Mouse (Mus musculus): Measurements from ENCODE around the gene Bcan. TPM values are rescaled to one million over a fixed set of nuclear protein-coding genes. Genes with fewer than 3 reads are reported as not detected.

The Bcan gene
- 0.06 and 0.08 TPM in 2 replicates for polyA plus RNA-seq (2012; rRNA removed; ENCODE audit: low replicate concordance)

GRCm38 (mm10) chr3:88000181-88000580 is at the start of gene Bcan:
TSS of gene Bcan (minus strand) at chr3:88000230.

GRCm38 (mm10) chr3:88042661-88043421 is 42.8 kb upstream of the Bcan start, which contains the start of gene Gpatch4:
TSS of gene Gpatch4 (plus strand) at chr3:88043108.

GRCm38 (mm10) chr3:88027434-88028186 is 27.6 kb upstream of the Bcan start, which contains the start of gene Hapln2:
TSS of gene Hapln2 (minus strand) at chr3:88027583.

GRCm38 (mm10) chr3:87970939-87971488 is 29.0 kb downstream of the Bcan start, which contains the start of gene Nes:
TSS of gene Nes (plus strand) at chr3:87971078.

GRCm38 (mm10) chr3:87948378-87949265 is 51.4 kb downstream of the Bcan start, which contains the start of gene Crabp2:
TSS of gene Crabp2 (plus strand) at chr3:87948666.

Other genes with a start within 250 kb of the Bcan start
- 2.8 and 7.2 TPM in 2 replicates for gene Ntrk1, start 205.1 kb downstream of the Bcan start, polyA plus RNA-seq (2012; rRNA removed; ENCODE audit: low replicate concordance)
- gene Insrr, start 203.3 kb downstream of the Bcan start, polyA plus RNA-seq (2012; rRNA removed; ENCODE audit: low replicate concordance), result 1.6 TPM in 2 replicates
- gene Pear1, start 175.9 kb downstream of the Bcan start, polyA plus RNA-seq (2012; rRNA removed; ENCODE audit: low replicate concordance), result 101 and 130 TPM in 2 replicates
- 13.9 and 25.6 TPM in 2 replicates for gene Sh2d2a, start 153.5 kb downstream of the Bcan start, polyA plus RNA-seq (2012; rRNA removed; ENCODE audit: low replicate concordance)
- 28.7 and 33.3 TPM in 2 replicates for gene Prcc, start 114.6 kb downstream of the Bcan start, polyA plus RNA-seq (2012; rRNA removed; ENCODE audit: low replicate concordance)
- 51.3 and 106 TPM in 2 replicates for gene Hdgf, start 93.9 kb downstream of the Bcan start, polyA plus RNA-seq (2012; rRNA removed; ENCODE audit: low replicate concordance)
- 26.0 and 58.0 TPM in 2 replicates for gene Mrpl24, start 80.7 kb downstream of the Bcan start, polyA plus RNA-seq (2012; rRNA removed; ENCODE audit: low replicate concordance)
- 13.4 and 17.8 TPM in 2 replicates for gene Isg20l2, start 69.9 kb downstream of the Bcan start, polyA plus RNA-seq (2012; rRNA removed; ENCODE audit: low replicate concordance)
- gene Rrnad1, start 69.5 kb downstream of the Bcan start, polyA plus RNA-seq (2012; rRNA removed; ENCODE audit: low replicate concordance), result 34.7 and 39.2 TPM in 2 replicates
- gene Crabp2, start 51.6 kb downstream of the Bcan start, polyA plus RNA-seq (2012; rRNA removed; ENCODE audit: low replicate concordance), result 1.8 and 4.6 TPM in 2 replicates
- gene Nes, start 29.2 kb downstream of the Bcan start, polyA plus RNA-seq (2012; rRNA removed; ENCODE audit: low replicate concordance), result 5.5 and 8.3 TPM in 2 replicates
- 0.10 and 0.45 TPM in 2 replicates for gene Hapln2, start 27.4 kb upstream of the Bcan start, polyA plus RNA-seq (2012; rRNA removed; ENCODE audit: low replicate concordance)
- gene Gpatch4, start 42.9 kb upstream of the Bcan start, polyA plus RNA-seq (2012; rRNA removed; ENCODE audit: low replicate concordance), result 4.2 and 6.0 TPM in 2 replicates
- 68.0 and 109 TPM in 2 replicates for gene Naxe, start 58.3 kb upstream of the Bcan start, polyA plus RNA-seq (2012; rRNA removed; ENCODE audit: low replicate concordance)
- not detected in 2 replicates for gene Ttc24, start 78.1 kb upstream of the Bcan start, polyA plus RNA-seq (2012; rRNA removed; ENCODE audit: low replicate concordance)
- gene Iqgap3, start 81.7 kb upstream of the Bcan start, polyA plus RNA-seq (2012; rRNA removed; ENCODE audit: low replicate concordance), result 2.2 TPM in 2 replicates
- gene Mef2d, start 142.1 kb upstream of the Bcan start, polyA plus RNA-seq (2012; rRNA removed; ENCODE audit: low replicate concordance), result 100 and 138 TPM in 2 replicates

All from mammary gland, adult 2 months (tissue).